Mouse (Mus musculus) limb, embryonic 12.5 days (tissue): ENCODE data around the gene Abca5. TPM values are rescaled to one million over a fixed set of nuclear protein-coding genes. Genes with fewer than 3 reads are reported as not detected.

Experiments
- ATAC-seq: fragments of 200-750 bp; cut with Nextera tagmentation; 2 replicates; pipeline ENCODE4 v1.8.0; 2017; ENCODE audit warnings: low read depth, moderate TSS enrichment; ENCODE audit not compliant: insufficient number of reproducible peaks, insufficient read depth, low FRiP score, low TSS enrichment
- H3K27ac ChIP-seq: fragments of 300-500 bp; sonication (generic); 2 replicates; pipeline ENCODE4 v1.5.1; 2016; ENCODE audit warnings: mild to moderate bottlenecking, moderate library complexity
- H3K27me3 ChIP-seq: fragments of 300-500 bp; sonication (generic); 2 replicates; pipeline ENCODE4 v1.6.1; 2016; ENCODE audit warnings: mild to moderate bottlenecking, moderate library complexity
- H3K36me3 ChIP-seq: fragments of 300-500 bp; sonication (generic); 2 replicates; pipeline ENCODE4 v1.6.1; 2016; ENCODE audit warnings: mild to moderate bottlenecking, moderate library complexity
- H3K4me1 ChIP-seq: fragments of 300-500 bp; sonication (generic); replicated peaks from 2 replicates; pipeline ENCODE4 v1.6.1; 2016
- H3K4me2 ChIP-seq: fragments of 300-500 bp; sonication (generic); 2 replicates; pipeline ENCODE4 v1.6.1; 2016; ENCODE audit warnings: mild to moderate bottlenecking, moderate library complexity
- H3K4me3 ChIP-seq: fragments of 300-500 bp; sonication (generic); replicated peaks from 2 replicates; pipeline ENCODE4 v1.5.1; 2016; ENCODE audit warnings: mild to moderate bottlenecking
- H3K9ac ChIP-seq: fragments of 300-500 bp; sonication (generic); replicated peaks from 2 replicates; pipeline ENCODE4 v1.6.1; 2016; ENCODE audit warnings: mild to moderate bottlenecking, moderate library complexity
- H3K9me3 ChIP-seq: fragments of 300-500 bp; sonication (generic); 2 replicates; pipeline ENCODE4 v1.6.1; 2016; ENCODE audit warnings: mild to moderate bottlenecking, moderate library complexity
- WGBS: fragments of 180-500 bp; shearing (Covaris S2); methylation state at CpG from one replicate; pipeline ENCODE4 v1.1.7; 2016; 5-methylcytosine and 5-hydroxymethylcytosine counted together
- polyA plus RNA-seq: library from polyadenylated mRNA; unstranded; fragments of >200 nt; fragmentation: Nextera tagmentation; extraction: Ambion mirVana; gene quantifications from 2 replicates; pipeline ENCODE4 v1.2.1, GENCODE M21; 2016

Gene Abca5
- 4.9 and 5.5 TPM in 2 replicates for polyA plus RNA-seq

DNA sequence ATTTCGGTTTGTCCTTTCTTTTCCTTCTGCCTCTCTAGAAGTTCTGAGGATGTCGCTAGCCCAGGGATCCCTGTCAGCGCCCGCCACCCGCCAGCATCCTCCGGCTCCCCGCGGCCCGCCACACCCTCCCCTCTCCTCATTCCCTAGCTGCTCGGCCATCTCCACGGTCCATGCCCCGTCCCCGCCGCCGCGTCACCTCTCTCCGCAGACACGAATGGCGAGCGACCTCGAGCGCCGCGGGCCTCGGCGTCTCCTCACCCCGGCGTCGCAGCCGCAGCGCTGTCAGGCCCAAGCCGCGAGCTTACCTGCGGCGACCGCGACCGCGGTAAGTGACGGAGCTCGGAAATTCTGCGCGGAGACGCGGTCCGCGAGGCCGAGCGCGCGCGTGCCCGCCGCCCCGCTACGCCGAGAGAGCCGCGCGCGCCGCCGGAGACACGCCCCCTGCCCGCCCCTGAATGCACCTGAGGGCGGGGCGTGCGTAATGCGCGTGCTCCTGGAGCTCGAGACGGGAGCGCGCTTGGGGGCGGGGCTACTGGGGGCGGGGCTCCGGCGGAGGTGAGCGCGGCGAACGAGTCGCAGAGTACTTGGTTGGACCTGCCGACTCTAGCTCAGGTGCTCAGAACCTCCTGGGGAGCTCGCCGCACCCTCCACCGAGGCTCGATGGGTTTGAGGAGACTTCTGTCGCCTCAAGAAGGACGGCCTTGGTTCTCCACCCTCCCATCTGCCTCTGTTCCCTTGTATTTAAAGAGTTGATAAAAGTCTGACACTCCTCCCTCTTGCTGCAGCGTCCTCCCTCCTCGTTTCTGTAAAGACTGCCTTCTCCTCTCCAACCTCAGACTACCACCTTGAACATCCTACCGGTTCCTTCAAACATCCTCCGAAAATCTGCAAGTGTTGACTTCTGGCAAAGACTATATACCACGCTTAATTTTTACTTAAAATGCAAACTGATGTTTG, at the start of gene Abca5:
Gene Abca5 (minus strand): TSS at position 428 of the 957 bp plus-strand sequence.
- H3K36me3 ChIP-seq: no peaks in the 10 kb centered on the region
- peaks cover 20% of the 10 kb centered on the region for H3K27me3 ChIP-seq
- peaks cover 9% of the 10 kb centered on the region for H3K4me1 ChIP-seq
- H3K4me3 ChIP-seq: peak within 1 kb of the TSS; percentile 77
- under 1% methylated on average over 95 of the region's 95 CpGs for WGBS
- H3K9ac ChIP-seq: peak within 1 kb of the TSS; percentile 71
- no peak within 1 kb of the TSS for H3K27ac ChIP-seq
- no peaks in the 10 kb centered on the region for H3K9me3 ChIP-seq
- ATAC-seq: peak; percentile 81
- peak within 1 kb of the TSS; percentile 81 for H3K4me2 ChIP-seq

DNA sequence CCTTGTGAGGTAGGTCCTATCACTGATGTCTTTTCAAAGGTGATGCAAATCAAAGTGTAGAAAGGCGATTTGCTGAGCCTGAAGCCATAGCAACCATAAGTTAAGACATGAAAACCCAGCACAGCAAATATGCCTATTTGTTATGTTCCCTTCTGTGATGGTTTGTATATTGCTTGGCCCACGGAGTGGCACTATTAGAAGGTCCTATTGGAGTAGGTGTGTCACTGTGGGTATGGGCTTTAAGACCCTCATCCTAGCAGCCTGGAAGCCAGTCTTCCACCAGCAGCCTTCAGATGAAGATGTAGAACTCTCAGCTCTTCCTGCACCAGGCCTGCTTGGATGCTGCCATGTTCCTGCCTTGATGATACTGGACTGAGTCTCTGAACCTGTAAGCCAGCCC, 48.0 kb upstream of the Abca5 start:
- 86% methylated on average over 2 of the region's 2 CpGs for WGBS
- no peaks in the 10 kb centered on the region for H3K9me3 ChIP-seq
- H3K27me3 ChIP-seq: no peaks in the 10 kb centered on the region
- ATAC-seq: no peak
- H3K27ac ChIP-seq: no peak overlapping the region
- no peak overlapping the region for H3K4me2 ChIP-seq
- H3K4me1 ChIP-seq: peaks cover 1% of the 10 kb centered on the region; the same call in 1 of the 2 replicates
- no peaks in the 10 kb centered on the region for H3K36me3 ChIP-seq
- H3K9ac ChIP-seq: no peak overlapping the region
- H3K4me3 ChIP-seq: no peak overlapping the region

- 24% methylated on average over 15 of the region's 15 CpGs for WGBS
- peaks cover 11% of the 10 kb centered on the region for H3K4me1 ChIP-seq
- peak overlapping the region; percentile 14; the same call in 1 of the 2 replicates for H3K9ac ChIP-seq
- peak overlapping the region; percentile 41; the same call in 1 of the 2 replicates for H3K27ac ChIP-seq
- no peaks in the 10 kb centered on the region for H3K36me3 ChIP-seq
- no peaks in the 10 kb centered on the region for H3K27me3 ChIP-seq
- ATAC-seq: no peak
- peak overlapping the region; percentile 73 for H3K4me2 ChIP-seq
- H3K4me3 ChIP-seq: peak overlapping the region; percentile 39
- no peaks in the 10 kb centered on the region for H3K9me3 ChIP-seq
These were observed 42.8 kb upstream of the Abca5 start for GRCm38 (mm10) chr11:110380310-110380668.

- Histone ChIP-seq H3K27me3 (no peaks in the 10 kb centered on the region), H3K4me3 (peak overlapping the region; percentile 39), H3K27ac (peak overlapping the region; percentile 41), H3K9me3 (no peaks in the 10 kb centered on the region), H3K4me2 (peak overlapping the region; percentile 73), H3K9ac (peak overlapping the region; percentile 48), H3K36me3 (no peaks in the 10 kb centered on the region), H3K4me1 (peaks cover 11% of the 10 kb centered on the region)
- ATAC-seq: peak; percentile 71
- 8% methylated on average over 20 of the region's 20 CpGs for WGBS
These were observed 42.3 kb upstream of the Abca5 start for GRCm38 (mm10) chr11:110379661-110380309.

GRCm38 (mm10) chr11:110374036-110374435, 36.5 kb upstream of the Abca5 start:
- H3K4me3 ChIP-seq: no peak overlapping the region
- H3K36me3 ChIP-seq: no peaks in the 10 kb centered on the region
- H3K4me1 ChIP-seq: peaks cover 11% of the 10 kb centered on the region; the same call in 1 of the 2 replicates
- WGBS: 85% methylated on average over 9 of the region's 9 CpGs
- no peak overlapping the region for H3K9ac ChIP-seq
- H3K27me3 ChIP-seq: no peaks in the 10 kb centered on the region
- no peaks in the 10 kb centered on the region for H3K9me3 ChIP-seq
- no peak overlapping the region for H3K27ac ChIP-seq
- no peak for ATAC-seq
- no peak overlapping the region for H3K4me2 ChIP-seq

DNA sequence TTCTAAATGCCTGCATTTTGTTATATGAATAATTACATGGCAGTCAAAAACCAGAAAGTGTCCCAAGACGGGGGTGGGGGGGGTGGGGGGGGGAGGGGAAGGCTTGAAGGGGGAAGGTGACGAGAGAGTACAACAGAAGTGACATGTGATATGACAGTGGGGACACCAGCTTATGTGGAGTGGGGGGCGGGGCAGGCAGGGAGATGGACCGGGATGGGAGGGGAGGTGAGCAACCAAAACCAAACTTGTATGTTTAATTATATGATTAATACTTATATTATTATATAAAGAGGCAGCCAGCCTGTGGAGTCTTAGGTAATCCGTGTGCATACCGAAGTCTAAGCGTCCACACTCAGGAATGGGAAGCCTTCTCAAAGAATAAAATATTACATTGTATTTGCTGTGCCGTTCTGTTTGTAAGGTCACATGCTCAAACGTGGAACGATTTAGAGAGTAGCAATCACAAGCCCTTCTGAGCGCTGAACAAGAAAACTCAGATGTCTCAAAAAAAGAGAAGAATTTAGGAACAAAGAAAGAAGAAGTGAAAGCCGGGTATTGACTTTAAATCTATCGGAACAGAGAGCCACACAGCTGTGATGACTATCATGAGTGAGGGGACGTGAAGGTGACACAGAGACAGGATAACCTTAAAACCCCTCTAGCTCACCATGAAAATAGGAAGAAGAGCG, 34.9 kb upstream of the Abca5 start:
- no peak overlapping the region for H3K4me2 ChIP-seq
- H3K4me1 ChIP-seq: peaks cover 14% of the 10 kb centered on the region; the same call in 1 of the 2 replicates
- 89% methylated on average over 14 of the region's 15 CpGs for WGBS
- no peak overlapping the region for H3K9ac ChIP-seq
- H3K4me3 ChIP-seq: no peak overlapping the region
- H3K36me3 ChIP-seq: no peaks in the 10 kb centered on the region
- no peaks in the 10 kb centered on the region for H3K9me3 ChIP-seq
- H3K27me3 ChIP-seq: no peaks in the 10 kb centered on the region
- no peak overlapping the region for H3K27ac ChIP-seq
- ATAC-seq: no peak

GRCm38 (mm10) chr11:110371827-110372226, 34.3 kb upstream of the Abca5 start:
- WGBS: 60% methylated on average over 8 of the region's 8 CpGs

GRCm38 (mm10) chr11:110369312-110370019, 31.9 kb upstream of the Abca5 start:
- Histone ChIP-seq H3K4me2 (peak overlapping the region; percentile 44), H3K27me3 (no peaks in the 10 kb centered on the region), H3K4me1 (peaks cover 14% of the 10 kb centered on the region; the same call in 1 of the 2 replicates), H3K9ac (no peak overlapping the region; the same call in 1 of the 2 replicates), H3K4me3 (0 out of 2 replicates have a peak overlapping the region, but pooled peaks have one; percentile 2), H3K27ac (no peak overlapping the region), H3K36me3 (no peaks in the 10 kb centered on the region), H3K9me3 (no peaks in the 10 kb centered on the region)
- no peak for ATAC-seq
- WGBS: 12% methylated on average over 15 of the region's 15 CpGs

More at GRCm38 (mm10) chr11:110371827-110372226, 34.3 kb upstream of the Abca5 start:
- H3K27me3 ChIP-seq: no peaks in the 10 kb centered on the region
- H3K36me3 ChIP-seq: no peaks in the 10 kb centered on the region
- H3K4me2 ChIP-seq: no peak overlapping the region
- H3K9ac ChIP-seq: no peak overlapping the region
- H3K27ac ChIP-seq: no peak overlapping the region
- H3K9me3 ChIP-seq: no peaks in the 10 kb centered on the region
- peaks cover 14% of the 10 kb centered on the region; the same call in 1 of the 2 replicates for H3K4me1 ChIP-seq
- no peak for ATAC-seq
- H3K4me3 ChIP-seq: no peak overlapping the region

DNA sequence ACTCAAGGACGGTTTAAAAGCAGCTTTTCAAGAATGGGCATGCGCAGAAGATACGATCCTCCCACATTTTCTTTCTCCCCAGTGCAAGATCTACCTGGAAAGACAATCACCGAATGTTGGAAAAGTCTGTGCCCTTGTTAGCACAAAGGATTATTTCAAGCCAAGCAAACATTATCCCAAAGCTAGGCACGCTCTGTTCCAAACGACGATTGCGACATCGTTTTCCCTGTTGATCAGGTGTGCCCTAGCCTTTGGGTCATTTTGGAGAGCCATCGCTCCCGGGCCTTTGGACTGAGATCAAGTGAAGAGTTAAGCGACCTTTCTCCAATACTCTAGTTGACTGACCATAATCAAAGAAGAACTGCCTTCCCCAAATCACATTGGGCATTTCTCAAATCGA, 30.1 kb upstream of the Abca5 start:
- H3K36me3 ChIP-seq: no peaks in the 10 kb centered on the region
- H3K9me3 ChIP-seq: no peaks in the 10 kb centered on the region
- no peak overlapping the region for H3K27ac ChIP-seq
- ATAC-seq: no peak
- no peak overlapping the region for H3K4me3 ChIP-seq
- peaks cover 14% of the 10 kb centered on the region; the same call in 1 of the 2 replicates for H3K4me1 ChIP-seq
- H3K9ac ChIP-seq: no peak overlapping the region
- H3K4me2 ChIP-seq: no peak overlapping the region
- H3K27me3 ChIP-seq: no peaks in the 10 kb centered on the region
- WGBS: 92% methylated on average over 13 of the region's 13 CpGs

GRCm38 (mm10) chr11:110366902-110367301, 29.4 kb upstream of the Abca5 start:
- Histone ChIP-seq H3K9me3 (no peaks in the 10 kb centered on the region), H3K27me3 (no peaks in the 10 kb centered on the region), H3K27ac (no peak overlapping the region), H3K36me3 (no peaks in the 10 kb centered on the region), H3K4me3 (no peak overlapping the region), H3K4me2 (no peak overlapping the region), H3K9ac (no peak overlapping the region), H3K4me1 (peaks cover 14% of the 10 kb centered on the region; the same call in 1 of the 2 replicates)
- WGBS: 73% methylated on average over 3 of the region's 3 CpGs
- ATAC-seq: no peak
